Mouse (Mus musculus): Measurements from ENCODE around the gene Tmem179. TPM values are rescaled to one million over a fixed set of nuclear protein-coding genes. Genes with fewer than 3 reads are reported as not detected.

Tmem179 gene
- polyA plus RNA-seq, 1 experiment, result 1.1 TPM

- no peak overlapping the region for H3K4me3 ChIP-seq (ENCODE audit: insufficient read depth, poor library complexity, severe bottlenecking)
- no peak overlapping the region for H3ac ChIP-seq (ENCODE audit: control insufficient read depth, insufficient read length, low read depth)
- H3K79me2 ChIP-seq (ENCODE audit: control insufficient read depth, insufficient read depth), result no peaks in the 10 kb centered on the region
- H3K79me3 ChIP-seq (ENCODE audit: low read depth), result no peaks in the 10 kb centered on the region
- H3K36me3 ChIP-seq (ENCODE audit: control insufficient read depth, insufficient read depth), result no peaks in the 10 kb centered on the region
- H3K27me3 ChIP-seq (ENCODE audit: control insufficient read depth, insufficient read depth, insufficient read length), result no peaks in the 10 kb centered on the region
- no peak for TF ChIP-seq MYOG (IDR thresholded peaks at IDR 0.05; ENCODE audit: control insufficient read depth, extremely low read depth, insufficient read length)
- TF ChIP-seq USF1 (IDR thresholded peaks at IDR 0.05; ENCODE audit: low read depth), result no peak
- TF ChIP-seq MYOD1 (IDR thresholded peaks at IDR 0.05; ENCODE audit: control insufficient read depth, insufficient read length, low read depth), result no peak
- TF ChIP-seq MAX (IDR thresholded peaks at IDR 0.05), result no peak
- TF ChIP-seq CTCF (IDR thresholded peaks at IDR 0.05; ENCODE audit: control insufficient read depth, insufficient read depth, insufficient read length), result no peak
- TF ChIP-seq FOSL1 (IDR thresholded peaks at IDR 0.05; ENCODE audit: insufficient read depth, low read length, poor library complexity, severe bottlenecking), result no peak
- TF ChIP-seq CEBPB (IDR thresholded peaks at IDR 0.05; ENCODE audit: low read depth), result no peak
These were observed 43.1 kb upstream of the Tmem179 start for GRCm38 (mm10) chr12:112559671-112560070.

DNA sequence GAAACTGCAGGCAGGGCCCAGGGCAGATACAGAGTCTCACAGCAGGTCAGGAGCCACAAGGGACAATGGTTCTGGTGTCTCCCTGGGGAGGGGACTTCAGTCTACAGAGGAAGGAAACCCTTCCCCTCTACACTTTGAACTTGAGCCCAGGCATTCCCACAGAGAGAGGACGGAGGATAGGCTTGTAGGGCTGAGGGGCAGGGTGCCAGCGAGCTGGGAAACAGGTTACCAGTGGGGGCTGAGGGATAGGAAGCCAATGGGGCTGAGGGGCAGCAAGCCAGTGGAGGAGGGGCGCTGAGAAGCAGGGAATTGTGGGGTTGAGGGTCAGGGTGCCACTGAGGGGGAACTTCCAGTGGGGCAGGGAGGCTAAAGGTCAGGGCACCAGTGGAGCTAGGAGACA, 42.7 kb upstream of the Tmem179 start:
- TF ChIP-seq FOSL1 (IDR thresholded peaks at IDR 0.05; ENCODE audit: insufficient read depth, low read length, poor library complexity, severe bottlenecking), result no peak
- no peaks in the 10 kb centered on the region for H3K79me3 ChIP-seq (ENCODE audit: low read depth)
- no peak overlapping the region for H3K4me3 ChIP-seq (ENCODE audit: insufficient read depth, poor library complexity, severe bottlenecking)
- H3ac ChIP-seq (ENCODE audit: control insufficient read depth, insufficient read length, low read depth), result no peak overlapping the region
- H3K27me3 ChIP-seq (ENCODE audit: control insufficient read depth, insufficient read depth, insufficient read length), result no peaks in the 10 kb centered on the region
- H3K36me3 ChIP-seq (ENCODE audit: control insufficient read depth, insufficient read depth), result no peaks in the 10 kb centered on the region
- no peaks in the 10 kb centered on the region for H3K79me2 ChIP-seq (ENCODE audit: control insufficient read depth, insufficient read depth)

DNA sequence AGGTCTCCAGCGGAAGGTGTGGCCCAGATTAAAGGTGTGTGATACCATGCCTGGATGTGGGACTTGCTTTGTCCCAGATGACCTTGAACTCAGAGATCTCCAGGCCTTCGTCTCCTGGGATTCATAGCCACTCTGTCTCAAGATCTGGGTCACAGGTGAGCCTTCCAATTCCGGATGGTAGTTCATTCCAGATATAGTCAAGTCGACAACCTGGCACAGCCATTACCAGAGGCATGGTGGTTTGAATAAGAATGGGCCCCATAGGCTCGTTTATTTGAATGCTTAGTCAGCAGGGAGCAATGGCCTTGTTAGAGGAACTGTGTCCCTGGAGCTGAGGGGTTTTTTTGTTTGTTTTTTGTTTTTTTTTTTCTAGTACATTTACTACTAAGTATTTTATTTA, 40.7 kb upstream of the Tmem179 start:
- Histone ChIP-seq H3K27me3 (ENCODE audit: control insufficient read depth, insufficient read depth, insufficient read length) (no peaks in the 10 kb centered on the region), H3K36me3 (ENCODE audit: control insufficient read depth, insufficient read depth) (no peaks in the 10 kb centered on the region)
- TF ChIP-seq MAX (IDR thresholded peaks at IDR 0.05) (no peak), MYOG (IDR thresholded peaks at IDR 0.05; ENCODE audit: control insufficient read depth, extremely low read depth, insufficient read length) (no peak), USF1 (IDR thresholded peaks at IDR 0.05; ENCODE audit: low read depth) (no peak), CTCF (IDR thresholded peaks at IDR 0.05; ENCODE audit: control insufficient read depth, insufficient read depth, insufficient read length) (no peak), MYOD1 (IDR thresholded peaks at IDR 0.05; ENCODE audit: control insufficient read depth, insufficient read length, low read depth) (no peak), CEBPB (IDR thresholded peaks at IDR 0.05; ENCODE audit: low read depth) (no peak), FOSL1 (IDR thresholded peaks at IDR 0.05; ENCODE audit: insufficient read depth, low read length, poor library complexity, severe bottlenecking) (no peak)

DNA sequence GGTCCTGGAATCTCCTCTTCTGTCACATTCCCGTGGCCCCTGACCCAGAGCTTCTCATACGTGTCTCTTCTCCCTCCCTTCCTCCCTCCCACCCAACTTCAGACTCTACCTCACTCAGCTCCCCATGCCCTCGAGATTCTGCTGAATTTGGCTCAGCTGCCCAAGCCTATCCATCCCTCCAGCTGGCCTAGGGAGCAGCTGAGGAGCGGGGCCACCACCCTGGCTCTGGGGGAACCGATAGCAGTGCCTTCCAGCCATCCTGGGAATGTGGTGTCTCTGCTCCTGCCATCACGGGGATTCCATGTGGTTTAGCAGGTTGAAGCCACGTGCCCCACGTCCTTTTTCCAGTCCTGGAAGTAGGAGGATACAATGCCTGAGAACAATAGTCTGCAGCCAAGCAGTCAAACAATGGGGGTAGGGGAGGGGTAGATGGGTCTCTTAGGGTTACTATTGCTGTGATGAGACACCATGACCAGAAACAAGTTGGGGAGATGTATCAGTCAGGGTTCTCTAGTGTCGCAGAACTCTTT, 40.0 kb upstream of the Tmem179 start:
- Histone ChIP-seq H3K36me3 (ENCODE audit: control insufficient read depth, insufficient read depth) (no peaks in the 10 kb centered on the region), H3K4me3 (ENCODE audit: insufficient read depth, poor library complexity, severe bottlenecking) (no peak overlapping the region), H3ac (ENCODE audit: control insufficient read depth, insufficient read length, low read depth) (no peak overlapping the region), H3K79me3 (ENCODE audit: low read depth) (no peaks in the 10 kb centered on the region), H3K79me2 (ENCODE audit: control insufficient read depth, insufficient read depth) (no peaks in the 10 kb centered on the region), H3K27me3 (ENCODE audit: control insufficient read depth, insufficient read depth, insufficient read length) (no peaks in the 10 kb centered on the region)
- TF ChIP-seq MAX (IDR thresholded peaks at IDR 0.05) (no peak), MYOD1 (IDR thresholded peaks at IDR 0.05; ENCODE audit: control insufficient read depth, insufficient read length, low read depth) (no peak)

More for the DNA sequence above, 40.7 kb upstream of the Tmem179 start:
- H3K79me3 ChIP-seq (ENCODE audit: low read depth), result no peaks in the 10 kb centered on the region
- H3K79me2 ChIP-seq (ENCODE audit: control insufficient read depth, insufficient read depth), result no peaks in the 10 kb centered on the region
- no peak overlapping the region for H3K4me3 ChIP-seq (ENCODE audit: insufficient read depth, poor library complexity, severe bottlenecking)
- no peak overlapping the region for H3ac ChIP-seq (ENCODE audit: control insufficient read depth, insufficient read length, low read depth)

- TF ChIP-seq MYOG (IDR thresholded peaks at IDR 0.05; ENCODE audit: control insufficient read depth, extremely low read depth, insufficient read length), result no peak
- H3K4me3 ChIP-seq (ENCODE audit: insufficient read depth, poor library complexity, severe bottlenecking), result no peak overlapping the region
- no peak overlapping the region for H3ac ChIP-seq (ENCODE audit: control insufficient read depth, insufficient read length, low read depth)
- no peaks in the 10 kb centered on the region for H3K79me2 ChIP-seq (ENCODE audit: control insufficient read depth, insufficient read depth)
- H3K79me3 ChIP-seq (ENCODE audit: low read depth), result no peaks in the 10 kb centered on the region
- H3K36me3 ChIP-seq (ENCODE audit: control insufficient read depth, insufficient read depth), result no peaks in the 10 kb centered on the region
- no peaks in the 10 kb centered on the region for H3K27me3 ChIP-seq (ENCODE audit: control insufficient read depth, insufficient read depth, insufficient read length)
These were observed 38.4 kb upstream of the Tmem179 start for GRCm38 (mm10) chr12:112554900-112555299.

DNA sequence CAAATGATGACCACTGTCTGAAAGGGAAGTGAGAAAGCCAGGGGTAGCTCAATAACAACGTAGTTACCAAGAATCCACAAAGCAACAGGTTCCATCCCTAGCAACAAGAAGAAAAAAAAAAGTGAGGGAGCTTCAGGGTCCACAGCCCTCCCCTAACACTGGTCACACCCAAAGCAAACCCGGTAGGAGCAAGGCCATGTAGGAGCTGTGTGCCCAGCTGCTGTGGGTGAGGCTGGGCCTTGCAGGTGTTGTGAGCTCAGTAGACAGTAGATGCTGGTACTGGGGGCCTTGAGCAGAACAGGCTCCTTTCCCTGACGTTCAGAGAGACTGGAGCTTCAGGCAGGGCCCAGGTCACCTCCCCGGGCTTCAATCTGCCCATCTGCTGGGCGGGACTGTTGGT, 36.0 kb upstream of the Tmem179 start:
- Histone ChIP-seq H3ac (ENCODE audit: control insufficient read depth, insufficient read length, low read depth) (no peak overlapping the region), H3K79me2 (ENCODE audit: control insufficient read depth, insufficient read depth) (no peaks in the 10 kb centered on the region), H3K79me3 (ENCODE audit: low read depth) (no peaks in the 10 kb centered on the region), H3K36me3 (ENCODE audit: control insufficient read depth, insufficient read depth) (no peaks in the 10 kb centered on the region), H3K27me3 (ENCODE audit: control insufficient read depth, insufficient read depth, insufficient read length) (no peaks in the 10 kb centered on the region), H3K4me3 (ENCODE audit: insufficient read depth, poor library complexity, severe bottlenecking) (no peak overlapping the region)
- TF ChIP-seq MYOG (IDR thresholded peaks at IDR 0.05; ENCODE audit: control insufficient read depth, extremely low read depth, insufficient read length), result no peak
- TF ChIP-seq CTCF (IDR thresholded peaks at IDR 0.05; ENCODE audit: control insufficient read depth, insufficient read depth, insufficient read length), result no peak
- TF ChIP-seq CEBPB (IDR thresholded peaks at IDR 0.05; ENCODE audit: low read depth), result no peak
- no peak for TF ChIP-seq FOSL1 (IDR thresholded peaks at IDR 0.05; ENCODE audit: insufficient read depth, low read length, poor library complexity, severe bottlenecking)
- TF ChIP-seq USF1 (IDR thresholded peaks at IDR 0.05; ENCODE audit: low read depth), result no peak
- TF ChIP-seq MAX (IDR thresholded peaks at IDR 0.05), result no peak
- TF ChIP-seq MYOD1 (IDR thresholded peaks at IDR 0.05; ENCODE audit: control insufficient read depth, insufficient read length, low read depth), result no peak
